Comparison of ENCODE assay signal across 8 mouse cellular contexts in the genomic region with DNA sequence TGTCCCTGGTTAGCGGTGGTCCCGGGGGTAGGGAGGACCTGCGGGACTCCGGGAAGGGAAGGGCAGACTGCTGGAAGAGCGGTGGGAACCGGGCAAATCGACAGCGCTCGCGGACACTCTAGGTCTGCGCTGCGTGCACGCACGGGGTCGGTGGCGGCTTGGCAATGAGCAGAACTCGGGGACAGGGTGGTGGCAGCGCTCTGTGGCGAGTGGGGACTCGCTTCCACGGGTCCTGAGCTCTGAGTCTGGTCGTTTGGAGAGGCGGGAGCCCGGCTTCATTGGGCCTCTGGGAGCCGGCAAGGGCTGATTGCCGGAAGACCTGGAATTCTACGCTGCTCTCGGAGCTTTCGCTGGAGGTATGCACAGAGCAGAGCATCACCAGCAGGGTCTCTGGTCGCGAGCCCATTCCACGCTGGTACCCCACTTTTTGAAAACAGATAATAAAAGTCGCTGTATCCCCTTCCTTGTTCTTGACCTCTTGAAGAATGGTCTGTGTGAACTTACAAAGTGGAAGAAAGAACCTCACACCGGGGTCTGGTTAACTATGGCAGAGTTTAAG. TPM values are rescaled to one million over a fixed set of nuclear protein-coding genes. Genes with fewer than 3 reads are reported as not detected.
A peak's percentile ranks its signal among the peaks of the same experiment; 100 is the strongest.
DNase-seq lines count a peak whose midpoint lies in the region; ATAC-seq lines count a peak whose summit lies in the region.

No protein-coding gene starts in this region.

- no peak overlapping the region for H3K9ac ChIP-seq in heart, embryonic 11.5 days (ENCODE audit: low read depth, low read length)
- no peak overlapping the region; the same call in 1 of the 2 replicates for H3K9ac ChIP-seq in midbrain, embryonic 12.5 days (replicated peaks)

- intact Hi-C loops in left cerebral cortex, postnatal 14 days (cut with DNase I): no loop called here

- H3K9me3 ChIP-seq in heart, embryonic 11.5 days (replicated peaks; ENCODE audit: control insufficient read depth, low read length): no peaks in the 10 kb centered on the region
- H3K9me3 ChIP-seq in hindbrain, embryonic 10.5 days: no peaks in the 10 kb centered on the region
- no peaks in the 10 kb centered on the region for H3K9me3 ChIP-seq in midbrain, embryonic 12.5 days

- H3K27me3 ChIP-seq in heart, embryonic 11.5 days (ENCODE audit: control insufficient read depth, insufficient read depth, low read length): peaks cover 89% of the 10 kb centered on the region
- peaks cover 100% of the 10 kb centered on the region for H3K27me3 ChIP-seq in hindbrain, embryonic 10.5 days (ENCODE audit: insufficient read depth, poor library complexity, severe bottlenecking)
- H3K27me3 ChIP-seq in midbrain, embryonic 12.5 days: peaks cover 99% of the 10 kb centered on the region

- WGBS in heart, embryonic 11.5 days (ENCODE audit: insufficient replicate concordance): 1% methylated on average over 34 of the region's 34 CpGs
- under 1% methylated on average over 34 of the region's 34 CpGs for WGBS in hindbrain, embryonic 10.5 days
- under 1% methylated on average over 34 of the region's 34 CpGs for WGBS in midbrain, embryonic 12.5 days

- peak overlapping the region; percentile 33 for H3K4me3 ChIP-seq in heart, embryonic 11.5 days (ENCODE audit: low read depth, low read length)
- peak overlapping the region; percentile 30 for H3K4me3 ChIP-seq in brown adipose tissue, adult 24 weeks (ENCODE audit: insufficient read depth, low read depth, low read length)
- H3K4me3 ChIP-seq in hindbrain, embryonic 10.5 days: peak overlapping the region; percentile 32
- H3K4me3 ChIP-seq in midbrain, embryonic 12.5 days: peak overlapping the region; percentile 20

- no peaks in the 10 kb centered on the region for H3K36me3 ChIP-seq in heart, embryonic 11.5 days (ENCODE audit: control insufficient read depth, insufficient read depth, low read length)
- no peaks in the 10 kb centered on the region for H3K36me3 ChIP-seq in hindbrain, embryonic 10.5 days
- H3K36me3 ChIP-seq in midbrain, embryonic 12.5 days: no peaks in the 10 kb centered on the region

- peaks cover 21% of the 10 kb centered on the region for H3K4me1 ChIP-seq in heart, embryonic 11.5 days (ENCODE audit: control insufficient read depth, insufficient read depth, low read length)
- H3K4me1 ChIP-seq in brown adipose tissue, adult 24 weeks (ENCODE audit: control insufficient read depth, insufficient read depth, insufficient read length, low read length): peaks cover 6% of the 10 kb centered on the region; the same call in 1 of the 2 replicates
- peaks cover 36% of the 10 kb centered on the region for H3K4me1 ChIP-seq in hindbrain, embryonic 10.5 days (replicated peaks)
- H3K4me1 ChIP-seq in midbrain, embryonic 12.5 days: peaks cover 25% of the 10 kb centered on the region

- peak overlapping the region; percentile 63 for H3K4me2 ChIP-seq in heart, embryonic 11.5 days
- H3K4me2 ChIP-seq in midbrain, embryonic 12.5 days (replicated peaks): peak overlapping the region; percentile 38

- ATAC-seq in heart, embryonic 11.5 days (replicated peaks; ENCODE audit: insufficient number of reproducible peaks, low FRiP score, low TSS enrichment): no peak
- no peak for ATAC-seq in midbrain, embryonic 12.5 days (ENCODE audit: low FRiP score, low read depth)

- H3K27ac ChIP-seq in heart, embryonic 11.5 days (ENCODE audit: low read depth, low read length): no peak overlapping the region
- H3K27ac ChIP-seq in brown adipose tissue, adult 24 weeks (replicated peaks; ENCODE audit: low read depth, low read length): no peak overlapping the region
- H3K27ac ChIP-seq in hindbrain, embryonic 10.5 days: no peak overlapping the region
- no peak overlapping the region for H3K27ac ChIP-seq in midbrain, embryonic 12.5 days (replicated peaks)

- DNase-seq in heart, adult 9 months (ENCODE audit: low spot score in 2 of 2): no peak
- DNase-seq in hindbrain, embryonic 10.5 days (ENCODE audit: low spot score): peak; percentile 58
- DNase-seq in gastrocnemius, postnatal 25 days: no peak
- DNase-seq in left cerebral cortex, postnatal 14 days (ENCODE audit: low spot score in 2 of 2): no peak
- DNase-seq in right cerebral cortex, adult 18-20 months: no peak

RNA-seq across cellular contexts. Expression of a gene that starts 6.3 kb away (rescaled TPM):
- 2.0 and 3.2 TPM in 2 replicates for polyA plus RNA-seq in heart, embryonic 11.5 days (2014; fragmentation: Nextera tagmentation; extraction: Ambion mirVana)
- not detected in 2 replicates for polyA plus RNA-seq in brown adipose tissue, adult 24 weeks (2012; ENCODE audit: insufficient read depth, insufficient read length, missing spikeins)
- 2.9 TPM in 2 replicates for polyA plus RNA-seq in hindbrain, embryonic 10.5 days (2016; fragmentation: Nextera tagmentation; extraction: Ambion mirVana)
- polyA plus RNA-seq in midbrain, embryonic 12.5 days (2016; fragmentation: Nextera tagmentation; extraction: Ambion mirVana): 0.21 and 0.29 TPM in 2 replicates
- total RNA-seq in gastrocnemius, postnatal 25 days (2021): not detected
- not detected for total RNA-seq in left cerebral cortex, postnatal 14 days (2021)

RNA-seq across cellular contexts. Expression of a gene that starts 43.6 kb away (rescaled TPM):
- 5.6 and 6.4 TPM in 2 replicates for polyA plus RNA-seq in heart, embryonic 11.5 days (2014; fragmentation: Nextera tagmentation; extraction: Ambion mirVana)
- 2.4 and 3.1 TPM in 2 replicates for polyA plus RNA-seq in brown adipose tissue, adult 24 weeks (2012; ENCODE audit: insufficient read depth, insufficient read length, missing spikeins)
- polyA plus RNA-seq in hindbrain, embryonic 10.5 days (2016; fragmentation: Nextera tagmentation; extraction: Ambion mirVana): 7.6 and 9.6 TPM in 2 replicates
- polyA plus RNA-seq in midbrain, embryonic 12.5 days (2016; fragmentation: Nextera tagmentation; extraction: Ambion mirVana): 16.9 and 20.9 TPM in 2 replicates
- 1 to 10 TPM; 4.1 to 4.4 TPM for total RNA-seq in gastrocnemius, postnatal 25 days (2021)
- total RNA-seq in left cerebral cortex, postnatal 14 days (2021): 10 to 100 TPM; 22.7 to 25.5 TPM
